In genomic region chr3:8143016-8143415, GRCm38 (mm10) we compare ENCODE assay signal across 11 mouse cellular contexts.
"Had no signal": no experiment of that assay in that cellular context is flagged by ENCODE, and none has a peak within 500 bp of the region (broad histone marks: within the 10 kb centered on the region; RNA-seq: fewer than 3 reads in every experiment).

No protein-coding gene starts in this region.

- H3K27me3 ChIP-seq: limb, embryonic 15.5 days; liver, embryonic 12.5 days; lung, embryonic 15.5 days; midbrain, embryonic 13.5 days; stomach, embryonic 15.5 days had no signal

- H3K27ac ChIP-seq: left cerebral cortex, adult 2 months; limb, embryonic 15.5 days; liver, embryonic 12.5 days; lung, embryonic 15.5 days; midbrain, embryonic 13.5 days; stomach, embryonic 15.5 days had no signal

- H3K4me1 ChIP-seq: limb, embryonic 15.5 days; liver, embryonic 12.5 days; lung, embryonic 15.5 days; midbrain, embryonic 13.5 days; stomach, embryonic 15.5 days had no signal

- H3K4me3 ChIP-seq: left cerebral cortex, adult 2 months; limb, embryonic 15.5 days; liver, embryonic 12.5 days; lung, embryonic 15.5 days; midbrain, embryonic 13.5 days; stomach, embryonic 15.5 days had no signal

- DNase-seq: kidney, postnatal 14 days; lung, postnatal 14 days; right cerebral cortex, postnatal 14 days; thymus, adult 2 months; thymus, postnatal 25 days had no signal

- H3K36me3 ChIP-seq: limb, embryonic 15.5 days; liver, embryonic 12.5 days; lung, embryonic 15.5 days; midbrain, embryonic 13.5 days; stomach, embryonic 15.5 days had no signal
